Mouse (Mus musculus) bone marrow macrophage, adult 2 months (primary cell): ENCODE data around the gene Anapc2. TPM values are rescaled to one million over a fixed set of nuclear protein-coding genes. Genes with fewer than 3 reads are reported as not detected.

Experiments used
- H3K27ac ChIP-seq: 2 replicates; pipeline ENCODE4 v1.5.1; 2012; ENCODE audit warnings: low read depth, low read length; ENCODE audit not compliant: insufficient read depth
- H3K4me1 ChIP-seq: 2 replicates; pipeline ENCODE4 v1.6.1; 2012; ENCODE audit warnings: low read length; ENCODE audit not compliant: control insufficient read depth, insufficient read depth
- H3K4me3 ChIP-seq: 2 replicates; pipeline ENCODE4 v1.5.1; 2012; ENCODE audit warnings: mild to moderate bottlenecking, low read length, moderate library complexity; ENCODE audit not compliant: insufficient read depth
- CTCF ChIP-seq: IDR thresholded peaks from 2 replicates; pipeline ENCODE4 v1.5.1; 2012; ENCODE audit warnings: low read depth, mild to moderate bottlenecking, low read length, moderate library complexity
- POLR2A ChIP-seq: IDR thresholded peaks from 2 replicates; pipeline ENCODE4 v1.6.1; 2012; ENCODE audit warnings: mild to moderate bottlenecking, low read depth, low read length, borderline replicate concordance
- polyA plus RNA-seq: library from polyadenylated mRNA; stranded (reverse); fragments of >200 nt; gene quantifications from 2 replicates; pipeline ENCODE4 v1.2.4, GENCODE M21; 2012; ENCODE audit not compliant: missing spikeins, insufficient read depth, insufficient read length

The Anapc2 gene
- polyA plus RNA-seq, 1 experiment: 89.6 TPM

- H3K4me3 ChIP-seq: no peak overlapping the region
- no peaks in the 10 kb centered on the region for H3K4me1 ChIP-seq
- H3K27ac ChIP-seq: no peak overlapping the region
- TF ChIP-seq POLR2A: no peak
- TF ChIP-seq CTCF: no peak
Observed at GRCm38 (mm10) chr2:25286837-25287636, 14.8 kb downstream of the Anapc2 start.

DNA sequence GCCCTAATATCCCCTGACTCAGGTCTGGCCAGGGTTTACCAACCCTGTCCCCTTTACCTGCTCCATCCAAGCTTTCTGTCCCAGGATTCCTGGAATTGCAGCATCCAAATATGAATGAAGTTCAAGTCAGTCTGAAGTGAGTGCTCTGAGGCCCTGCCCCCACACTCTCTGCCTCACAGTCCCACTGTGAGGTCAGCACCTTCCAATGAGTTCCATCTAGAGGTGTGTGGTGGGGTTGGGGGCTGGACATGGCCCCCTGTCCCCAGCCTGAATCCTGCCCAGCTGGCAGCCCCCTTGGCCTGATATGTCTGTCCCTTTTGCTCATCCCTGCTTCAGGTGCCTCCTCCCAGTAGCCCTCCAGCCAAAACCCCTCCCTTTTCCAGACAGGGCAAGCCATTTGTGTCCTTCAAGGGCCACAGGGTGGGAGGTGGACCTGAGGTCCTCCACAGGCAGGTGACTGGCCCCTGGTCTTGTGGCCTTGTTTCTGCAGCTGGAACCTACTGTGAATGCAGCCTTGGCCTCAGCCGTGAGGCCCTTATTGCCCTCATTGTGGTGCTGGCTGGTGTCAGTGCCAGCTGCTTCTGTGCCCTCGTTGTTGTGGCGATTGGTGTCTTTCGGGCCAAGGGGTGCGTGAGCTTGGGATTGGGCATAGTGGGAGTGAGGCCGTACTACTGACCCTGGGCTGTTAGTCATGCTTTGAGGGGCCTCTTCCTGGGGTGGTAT lies 15.8 kb downstream of the Anapc2 start, which contains the start of gene Tmem210:
Gene Tmem210 (plus strand): TSS at position 219 of the 723 bp plus-strand sequence.
- TF ChIP-seq POLR2A (no peak), CTCF (no peak)
- Histone ChIP-seq H3K27ac (no peak within 1 kb of the TSS), H3K4me1 (no peaks in the 10 kb centered on the region), H3K4me3 (no peak within 1 kb of the TSS)

DNA sequence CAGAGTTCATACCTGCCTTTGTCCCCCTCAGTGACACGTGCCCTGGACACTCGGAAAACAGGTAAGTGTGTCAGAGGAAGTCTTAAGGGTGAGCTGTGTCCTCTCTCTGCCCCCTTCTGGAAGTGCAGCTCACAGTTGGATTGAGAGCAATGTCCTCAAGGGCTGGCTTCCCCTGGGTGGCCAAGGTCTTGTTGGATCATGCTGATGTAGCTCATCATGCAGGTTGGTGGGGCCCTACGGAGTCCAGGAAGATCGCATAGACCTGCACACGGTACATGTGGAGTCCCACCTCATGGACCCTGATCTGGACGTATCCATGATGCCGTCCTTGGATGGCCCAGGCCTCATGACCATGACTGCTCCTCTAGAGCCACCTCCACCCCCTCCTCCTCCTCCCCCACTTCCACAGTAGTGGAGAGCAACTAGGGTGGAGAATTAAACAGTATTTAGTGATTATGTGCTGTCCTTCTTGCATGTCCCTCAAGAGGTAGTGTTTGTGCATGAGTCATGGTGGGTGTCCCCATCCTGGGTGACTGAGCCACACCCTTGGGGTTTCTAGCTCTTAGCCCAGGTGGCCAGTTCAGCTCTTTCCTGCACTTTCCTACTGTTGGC lies 16.6 kb downstream of the Anapc2 start:
- no peaks in the 10 kb centered on the region for H3K4me1 ChIP-seq
- TF ChIP-seq CTCF: no peak
- TF ChIP-seq POLR2A: no peak
- H3K27ac ChIP-seq: no peak overlapping the region
- H3K4me3 ChIP-seq: no peak overlapping the region

DNA sequence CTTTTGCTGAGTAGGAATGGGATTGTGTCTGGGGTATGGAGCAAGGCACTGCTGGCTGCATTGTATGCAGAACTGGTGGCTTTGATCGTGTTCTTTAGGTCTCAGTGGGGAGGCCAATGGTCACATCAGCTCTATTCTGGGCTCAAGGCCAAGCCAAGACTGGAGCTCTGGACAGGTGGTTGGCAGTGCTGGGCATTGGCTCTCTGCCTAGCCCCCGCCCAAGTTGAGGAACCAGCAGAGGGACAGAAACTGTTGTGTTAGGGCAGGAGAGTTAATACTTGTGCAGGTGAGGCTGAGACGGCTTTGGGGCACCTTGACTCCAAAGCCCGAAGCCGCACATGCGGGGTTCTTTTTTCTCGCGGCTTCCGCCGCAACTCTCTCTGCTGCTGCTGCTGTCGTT lies 17.4 kb downstream of the Anapc2 start, which contains the start of gene Lrrc26:
Gene Lrrc26 (plus strand): TSS at position 265 of the 400 bp plus-strand sequence.
- H3K27ac ChIP-seq: no peak within 1 kb of the TSS
- no peak within 1 kb of the TSS for H3K4me3 ChIP-seq
- TF ChIP-seq CTCF (no peak), POLR2A (no peak)
- H3K4me1 ChIP-seq: no peaks in the 10 kb centered on the region

DNA sequence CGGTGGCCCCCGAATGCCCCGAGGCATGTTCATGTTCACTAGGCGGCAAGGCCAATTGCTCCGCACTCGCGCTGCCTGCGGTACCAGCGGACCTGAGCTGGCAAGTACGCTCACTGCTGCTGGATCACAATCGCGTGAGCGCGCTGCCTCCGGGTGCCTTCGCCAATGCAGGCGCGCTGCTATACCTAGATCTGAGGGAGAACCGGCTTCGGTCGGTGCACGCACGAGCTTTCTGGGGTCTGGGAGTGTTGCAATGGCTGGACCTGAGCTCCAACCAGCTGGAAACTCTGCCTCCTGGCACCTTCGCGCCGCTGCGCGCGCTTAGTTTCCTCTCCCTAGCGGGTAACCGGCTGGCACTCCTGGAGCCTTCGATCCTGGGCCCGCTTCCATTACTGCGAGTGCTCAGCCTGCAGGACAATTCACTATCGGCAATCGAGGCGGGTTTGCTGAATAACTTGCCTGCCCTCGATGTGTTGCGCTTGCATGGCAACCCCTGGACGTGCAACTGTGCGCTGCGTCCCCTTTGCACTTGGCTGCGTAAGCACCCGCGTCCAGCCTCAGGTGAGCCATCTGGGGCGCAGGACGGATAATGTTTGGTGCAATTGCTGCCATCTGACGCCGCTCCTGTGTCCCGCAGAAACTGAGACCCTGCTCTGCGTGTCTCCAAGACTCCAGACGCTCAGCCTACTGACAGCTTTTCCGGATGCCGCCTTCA lies 18.0 kb downstream of the Anapc2 start:
- Histone ChIP-seq H3K4me1 (no peaks in the 10 kb centered on the region), H3K4me3 (no peak overlapping the region), H3K27ac (no peak overlapping the region)
- TF ChIP-seq POLR2A (no peak), CTCF (no peak)

DNA sequence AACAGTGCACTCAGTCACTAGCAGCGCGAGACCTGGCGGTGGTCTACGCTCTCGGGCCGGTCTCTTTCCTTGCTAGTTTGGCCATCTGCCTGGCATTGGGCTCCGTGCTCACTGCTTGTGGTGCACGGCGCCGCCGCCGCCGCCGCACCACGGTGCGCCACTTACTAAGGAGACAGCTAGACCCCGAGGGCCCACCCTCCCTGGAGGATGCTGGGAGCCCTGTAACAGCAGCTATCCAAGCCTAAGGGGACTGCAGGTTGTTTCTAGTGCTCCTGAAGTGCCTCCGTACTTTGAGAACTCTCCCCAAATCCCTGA lies 18.5 kb downstream of the Anapc2 start:
- Histone ChIP-seq H3K27ac (no peak overlapping the region), H3K4me1 (no peaks in the 10 kb centered on the region), H3K4me3 (no peak overlapping the region)
- no peak for TF ChIP-seq CTCF
- TF ChIP-seq POLR2A: no peak

DNA sequence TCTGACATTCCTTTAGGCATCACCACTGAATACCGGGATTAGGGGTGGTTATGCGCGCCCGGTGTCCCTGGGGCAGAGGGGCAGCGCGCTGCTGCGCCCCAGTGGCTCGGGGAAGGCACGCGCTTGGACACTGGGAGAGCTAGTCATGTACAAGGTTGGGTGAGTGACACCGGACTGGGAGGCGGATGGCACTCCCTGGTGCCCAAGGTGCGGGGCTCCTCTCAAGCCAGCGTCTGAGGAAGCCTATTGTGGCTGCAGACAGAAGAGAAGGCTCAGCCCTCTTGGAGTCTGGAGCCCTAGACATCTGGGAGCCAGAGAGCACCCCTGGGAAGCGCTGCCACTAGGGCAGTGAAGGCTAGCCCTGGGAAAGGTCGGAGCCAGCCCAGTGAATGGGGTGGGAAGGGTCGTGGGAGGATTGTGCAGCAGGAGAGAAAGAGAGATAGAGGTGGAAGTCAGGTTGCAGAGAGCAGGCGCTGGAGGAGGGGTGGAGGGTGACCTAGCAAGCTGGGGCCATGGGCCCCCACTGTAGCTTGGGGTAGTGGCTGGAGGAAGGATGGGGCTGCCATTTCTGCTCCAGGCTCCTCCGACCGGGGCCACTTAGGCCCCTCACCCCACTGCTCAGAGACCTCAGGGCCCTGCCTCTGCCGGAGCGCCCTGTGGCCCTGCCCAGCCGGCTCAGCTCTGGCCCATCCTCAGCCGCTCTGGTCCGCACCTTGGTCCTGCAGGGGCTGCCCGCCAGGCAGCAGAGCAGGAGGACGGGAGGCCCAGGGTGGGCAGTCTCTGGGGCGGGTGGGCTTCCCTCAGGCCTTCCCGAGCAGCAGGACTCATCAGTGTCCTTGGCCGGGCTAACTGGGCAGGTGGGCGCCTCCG lies 19.1 kb downstream of the Anapc2 start:
- H3K4me3 ChIP-seq: no peak overlapping the region
- H3K27ac ChIP-seq: no peak overlapping the region
- TF ChIP-seq CTCF: no peak
- no peak for TF ChIP-seq POLR2A
- H3K4me1 ChIP-seq: no peaks in the 10 kb centered on the region

DNA sequence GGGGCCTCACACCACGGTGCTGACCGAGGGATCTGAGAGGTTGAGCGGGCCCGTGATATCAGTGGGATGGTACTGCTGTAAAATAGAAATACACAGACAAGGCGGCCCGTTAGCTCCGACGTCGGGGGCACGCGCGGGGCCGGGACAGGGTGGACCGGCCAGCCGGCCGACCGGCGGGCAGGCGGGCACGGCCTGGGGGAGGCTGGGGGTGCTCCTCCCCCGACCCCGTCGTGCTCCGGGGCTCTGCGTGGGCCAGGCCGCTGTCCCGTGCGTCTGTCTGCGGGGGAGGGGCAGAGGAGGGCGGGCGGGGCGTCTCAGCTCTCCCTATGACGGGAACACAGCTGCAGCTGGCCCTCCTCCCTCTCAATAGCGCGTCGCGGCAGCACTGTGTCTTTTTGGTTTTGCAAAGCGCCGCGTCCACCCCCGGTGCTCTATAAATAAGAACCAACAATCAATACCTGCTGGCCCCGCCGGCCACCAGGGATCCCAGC lies 19.8 kb downstream of the Anapc2 start:
- TF ChIP-seq POLR2A (no peak), CTCF (no peak)
- H3K4me3 ChIP-seq: no peak overlapping the region
- no peak overlapping the region for H3K27ac ChIP-seq
- no peaks in the 10 kb centered on the region for H3K4me1 ChIP-seq
